Mouse (Mus musculus) CD4-positive, CD25-positive, alpha-beta regulatory T cell, adult 4 months (primary cell): ENCODE measurements around the gene Bicral. TPM values are rescaled to one million over a fixed set of nuclear protein-coding genes. Genes with fewer than 3 reads are reported as not detected.
"Not testable (repeated sequence)": the region's sequence is repeated elsewhere in the genome, so short reads cannot be mapped to it uniquely, and the experiment has no call there.

Experiments used
- ATAC-seq: one replicate; pipeline ENCODE4 v1.8.0; 2017
- polyA plus RNA-seq, 2 experiments: library from polyadenylated mRNA; unstranded; fragments of 100-300 nt; shearing (Covaris generic); gene quantifications; one replicate each; pipeline ENCODE4 v1.2.1; 2017

Bicral gene
- polyA plus RNA-seq, 2 experiments from 2014 or later: 10.8 to 11.9 TPM

DNA sequence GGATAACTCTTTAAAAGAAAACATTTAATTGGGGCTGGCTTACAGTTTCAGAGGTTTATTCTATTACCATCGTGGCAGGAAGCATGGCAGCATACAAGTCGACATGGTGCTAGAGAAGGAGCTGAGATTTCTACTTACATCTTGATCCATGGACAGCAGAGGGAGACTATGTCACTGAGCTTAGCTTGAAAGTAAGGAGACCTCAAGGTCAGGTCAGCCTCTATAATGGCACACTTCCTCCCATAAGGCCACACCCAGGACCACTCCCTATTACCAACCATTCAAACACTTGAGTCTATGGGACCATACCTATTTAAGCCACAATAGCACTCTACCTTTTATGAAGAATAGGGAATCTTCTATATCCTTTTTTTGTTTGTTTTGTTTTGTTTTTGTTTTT, 65.3 kb downstream of the Bicral start:
- ATAC-seq: no peak

GRCm38 (mm10) chr17:46787974-46788373, 70.3 kb downstream of the Bicral start:
- not testable (repeated sequence) for ATAC-seq

DNA sequence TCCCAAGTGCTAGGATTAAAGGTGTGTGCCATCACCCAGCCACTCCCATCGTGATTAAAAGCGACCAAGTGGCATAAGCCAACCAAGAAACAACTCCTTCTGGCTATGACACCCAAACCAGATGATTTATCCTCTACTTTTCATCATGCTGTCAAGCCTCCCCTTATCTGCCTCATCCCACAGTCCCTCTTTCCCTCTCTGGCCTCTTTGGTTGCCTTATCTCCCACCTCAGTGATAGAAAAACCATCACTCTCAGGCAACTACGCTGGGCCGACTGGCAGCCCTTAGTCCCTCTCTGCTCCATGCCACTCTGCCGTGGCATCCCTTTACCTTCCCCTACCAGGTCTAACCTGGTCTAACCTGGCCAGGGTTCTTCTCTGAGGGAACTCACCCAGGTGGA, 71.3 kb downstream of the Bicral start:
- no peak for ATAC-seq

DNA sequence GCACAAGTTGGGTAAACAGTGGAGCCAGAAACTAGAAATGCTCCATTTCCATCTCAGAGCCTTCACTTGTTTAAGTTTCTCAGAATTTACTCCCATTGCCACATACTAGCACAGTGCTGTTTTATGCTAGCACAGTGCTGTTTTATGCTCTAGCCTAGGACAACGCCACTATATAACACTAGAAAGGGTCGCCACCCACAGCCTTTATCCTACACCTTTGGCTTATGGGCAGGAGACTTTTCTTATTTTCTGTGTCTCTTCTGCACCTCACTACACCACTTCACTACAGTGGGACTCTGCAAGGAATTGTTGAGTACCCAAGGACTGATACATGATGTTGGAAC, 75.1 kb downstream of the Bicral start:
- no peak for ATAC-seq

GRCm38 (mm10) chr17:46782341-46783221, 75.7 kb downstream of the Bicral start, which contains the start of gene Rpl7l1:
TSS of gene Rpl7l1 (minus strand) at chr17:46782672.
- peak; percentile 94 for ATAC-seq

- ATAC-seq: no peak
Measured at GRCm38 (mm10) chr17:46781876-46782275, 76.4 kb downstream of the Bicral start.

GRCm38 (mm10) chr17:46776087-46776486, 82.2 kb downstream of the Bicral start:
- no peak for ATAC-seq

- no peak for ATAC-seq
Measured at GRCm38 (mm10) chr17:46775070-46775469, 83.2 kb downstream of the Bicral start.

- ATAC-seq: no peak
Measured at GRCm38 (mm10) chr17:46774131-46774472, 84.2 kb downstream of the Bicral start.

GRCm38 (mm10) chr17:46773278-46774130, 84.8 kb downstream of the Bicral start:
- ATAC-seq: no peak

DNA sequence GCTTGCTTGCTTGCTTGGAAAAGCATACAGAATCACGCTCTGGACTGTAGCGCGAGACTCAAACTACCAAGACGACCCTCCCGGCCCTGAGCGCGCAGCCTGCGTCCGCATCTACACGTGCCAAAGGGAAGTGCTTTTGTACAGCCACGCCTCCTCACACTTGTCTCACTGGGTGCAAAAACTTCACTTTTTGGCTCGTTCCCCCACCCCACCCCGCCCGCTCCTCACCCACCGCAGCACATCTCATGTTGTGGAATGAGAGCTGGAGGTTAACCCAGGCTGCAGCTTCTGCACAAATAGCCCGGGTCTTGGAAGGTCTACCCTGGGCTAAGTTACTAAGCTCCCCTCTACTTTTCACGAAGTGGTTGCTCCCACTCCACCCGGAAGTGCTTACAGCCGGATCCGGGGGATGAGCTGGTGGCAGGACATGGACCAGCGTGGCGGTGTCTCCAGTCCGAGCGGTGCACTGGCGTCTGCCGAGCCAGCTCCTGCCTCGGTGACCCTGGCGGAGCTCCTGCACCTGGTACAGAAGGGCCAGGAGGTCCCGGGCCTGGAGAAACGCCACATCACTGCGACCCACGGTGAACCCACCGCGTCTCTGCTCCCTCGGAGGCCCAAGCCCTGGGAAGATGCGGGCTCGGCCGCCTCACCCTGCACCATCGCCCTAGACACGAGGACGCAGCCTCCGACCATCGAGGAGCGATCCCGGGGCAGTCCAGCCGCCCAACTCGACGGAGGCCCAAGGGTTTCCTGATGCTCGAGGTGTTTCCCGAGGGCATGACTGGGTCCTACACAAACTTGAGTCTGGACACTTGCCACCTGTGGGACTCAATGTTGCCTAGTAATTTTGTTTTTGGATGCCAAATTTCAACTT, 85.6 kb downstream of the Bicral start, which contains the start of gene 2310039H08Rik:
TSS of gene 2310039H08Rik (plus strand) at position 232 of the 874 bp plus-strand sequence.
- ATAC-seq: peak; percentile 92

DNA sequence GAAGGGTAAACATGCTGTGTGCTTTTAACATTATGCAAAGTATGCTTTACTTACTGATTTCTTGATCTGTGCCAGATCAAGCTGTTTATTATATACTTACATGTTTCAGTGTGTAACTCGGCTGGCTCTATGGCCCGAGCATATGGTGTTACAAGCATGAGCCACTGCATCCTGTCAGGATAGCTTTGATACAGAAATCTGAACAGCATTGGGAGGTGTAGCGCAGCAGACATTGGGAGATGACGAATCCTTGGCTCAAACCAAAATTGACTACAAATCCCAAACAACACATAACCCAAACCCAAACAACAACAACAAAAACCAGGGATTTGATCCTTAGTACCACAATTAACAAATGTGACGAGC, 86.3 kb downstream of the Bicral start:
- peak; percentile 16 for ATAC-seq

- ATAC-seq: no peak
Measured at GRCm38 (mm10) chr17:46771616-46772015, 86.7 kb downstream of the Bicral start.

DNA sequence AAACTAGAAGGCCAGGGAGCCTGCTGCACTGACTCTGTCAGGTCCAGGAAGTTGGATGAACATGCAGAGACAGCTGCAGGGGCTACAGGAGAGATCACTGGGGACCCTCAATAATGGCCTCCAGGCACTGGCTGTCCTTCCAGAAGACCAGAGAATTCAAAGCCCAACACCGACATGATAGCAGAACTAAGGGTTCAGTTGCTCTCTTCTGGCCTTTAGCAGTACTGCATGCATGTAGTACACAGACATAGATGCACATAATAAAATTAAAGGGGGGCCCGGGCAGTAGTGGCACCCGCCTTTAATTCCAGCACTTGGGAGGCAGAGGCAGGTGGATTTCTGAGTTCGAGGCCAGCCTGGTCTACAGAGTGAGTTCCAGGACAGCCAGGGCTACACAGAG, 87.3 kb downstream of the Bicral start:
- ATAC-seq: no peak

- no peak for ATAC-seq
Measured at GRCm38 (mm10) chr17:46770546-46770945, 87.7 kb downstream of the Bicral start.

DNA sequence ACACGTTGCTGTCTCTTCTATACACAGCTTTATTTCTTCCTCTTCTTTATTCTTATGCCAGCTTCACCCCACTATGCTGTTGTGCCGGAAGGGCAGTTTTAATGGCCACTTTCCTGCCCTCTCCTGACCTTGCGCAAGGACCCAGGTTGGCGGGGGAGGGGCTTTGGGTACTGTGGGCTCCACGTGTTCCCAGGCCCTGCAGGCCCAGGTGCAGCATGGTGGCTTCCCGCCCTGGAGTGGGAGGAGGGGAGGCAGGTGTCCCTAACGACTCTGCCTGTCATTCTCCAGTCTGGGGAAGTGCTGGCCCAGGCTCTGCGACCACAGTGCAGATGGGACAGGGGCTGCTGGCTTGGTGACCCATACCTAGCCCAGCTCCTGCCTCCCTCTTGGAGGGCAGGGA, 90.4 kb downstream of the Bicral start:
- ATAC-seq: no peak

DNA sequence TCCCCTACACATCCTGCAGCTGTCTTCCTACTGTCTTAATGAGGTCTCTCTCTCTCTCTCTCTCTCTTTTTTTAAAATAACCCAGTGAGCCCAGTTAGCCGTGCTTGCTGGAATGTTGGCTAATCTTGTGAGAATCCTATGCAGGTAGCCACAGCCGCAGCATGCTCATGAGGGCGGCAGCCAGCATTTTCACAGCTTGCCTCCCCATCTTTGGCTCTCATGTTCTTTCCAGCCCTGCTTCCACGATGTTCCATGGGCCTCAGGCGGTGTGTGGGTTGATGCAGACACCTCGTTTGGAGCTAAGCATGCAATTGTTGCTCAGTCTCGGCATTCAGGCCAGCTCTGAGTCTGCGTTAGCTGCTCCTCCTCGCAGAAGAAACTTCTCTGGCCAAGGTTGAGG, 93.4 kb downstream of the Bicral start:
- not testable (repeated sequence) for ATAC-seq

GRCm38 (mm10) chr17:46763544-46763943, 94.7 kb downstream of the Bicral start, which contains the start of gene Ptcra:
TSS of gene Ptcra (minus strand) at chr17:46763712.
- no peak for ATAC-seq

GRCm38 (mm10) chr17:46758753-46759152, 99.5 kb downstream of the Bicral start:
- no peak for ATAC-seq

DNA sequence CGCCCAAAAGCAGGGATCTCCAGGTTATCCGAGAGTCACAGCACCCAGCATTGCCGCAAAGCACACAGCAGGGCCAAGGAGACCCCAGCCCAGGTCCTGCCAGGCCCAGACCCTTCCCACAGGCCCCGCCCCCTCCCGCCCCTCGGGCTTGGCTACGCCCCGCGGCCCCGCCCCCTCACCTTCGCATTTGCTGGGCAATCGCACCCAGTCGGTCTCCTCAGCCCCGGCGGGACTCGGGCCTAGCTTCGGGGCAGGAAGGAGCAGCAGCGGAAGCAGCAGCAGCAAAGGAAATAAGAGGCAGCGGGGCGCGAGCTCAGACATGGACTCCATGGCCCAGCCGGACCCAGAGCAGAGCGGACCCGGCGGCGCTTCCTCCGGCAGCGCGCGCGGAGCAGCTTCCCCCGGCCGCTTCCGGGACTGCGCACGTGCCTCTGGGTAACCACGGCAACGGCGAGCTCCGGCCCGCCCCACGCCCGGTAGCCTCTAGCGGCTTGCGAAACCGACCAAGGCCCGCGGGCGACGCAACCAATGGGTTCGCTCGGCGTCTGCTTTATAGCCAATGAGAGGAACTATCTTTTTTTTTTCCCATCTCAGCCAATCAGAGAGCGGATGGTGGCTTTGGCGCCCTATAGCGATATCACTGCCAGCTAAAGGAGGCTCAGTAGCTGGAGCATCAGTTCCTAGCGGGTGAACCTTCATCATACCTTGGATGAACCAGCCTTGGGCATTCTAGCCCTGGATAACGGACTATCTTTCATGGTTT, 106.3 kb downstream of the Bicral start, which contains the start of gene Cnpy3:
TSS of gene Cnpy3 (minus strand) at position 421 of the 763 bp plus-strand sequence.
- peak; percentile 96 for ATAC-seq

GRCm38 (mm10) chr17:46751056-46751793, 107.1 kb downstream of the Bicral start:
- ATAC-seq: peak; percentile 33
